10 mouse cellular contexts compared by ENCODE assay signal in genomic region chr3:145951287-145952165, GRCm38 (mm10). TPM values are rescaled to one million over a fixed set of nuclear protein-coding genes. Genes with fewer than 3 reads are reported as not detected.
DNase-seq lines count a peak whose midpoint lies in the region; ATAC-seq and TF ChIP-seq lines count a peak whose summit lies in the region.
"Had no signal": no experiment of that assay in that cellular context is flagged by ENCODE, and none has a peak within 500 bp of the region (broad histone marks: within the 10 kb centered on the region; RNA-seq: fewer than 3 reads in every experiment).

No protein-coding gene starts in this region.

- DNase-seq in neural tube, embryonic 10.5 days (ENCODE audit: extremely low spot score, low spot score), result no peak
- DNase-seq in heart, postnatal 25 days (ENCODE audit: low spot score), result peak; percentile 60
- DNase-seq in stomach, postnatal 0 days (ENCODE audit: low spot score), result no peak
- DNase-seq in right cerebral cortex, postnatal 4 days, result no peak
- no peak for DNase-seq in layer of hippocampus, adult 11-12 months (ENCODE audit: low spot score)
- DNase-seq: layer of hippocampus, postnatal 36 days had no signal

- no peak overlapping the region for H3K9ac ChIP-seq in neural tube, embryonic 14.5 days (replicated peaks; ENCODE audit: low read depth, low read length)
- no peak overlapping the region for H3K9ac ChIP-seq in stomach, postnatal 0 days (ENCODE audit: low read length)
- H3K9ac ChIP-seq in intestine, embryonic 16.5 days (ENCODE audit: low read depth, low read length), result no peak overlapping the region

- no peaks in the 10 kb centered on the region for H3K36me3 ChIP-seq in neural tube, embryonic 14.5 days (ENCODE audit: control insufficient read depth, insufficient read depth, low read length)
- no peaks in the 10 kb centered on the region for H3K36me3 ChIP-seq in stomach, postnatal 0 days (ENCODE audit: control insufficient read depth, insufficient read depth, low read length)
- no peaks in the 10 kb centered on the region for H3K36me3 ChIP-seq in intestine, embryonic 16.5 days (ENCODE audit: control insufficient read depth, insufficient read depth, low read length)
- H3K36me3 ChIP-seq: embryonic facial prominence, embryonic 10.5 days had no signal

- ATAC-seq in neural tube, embryonic 14.5 days (ENCODE audit: low read depth), result 0 out of 2 replicates have a peak, but pooled peaks have one; percentile 8
- ATAC-seq in stomach, postnatal 0 days (ENCODE audit: low FRiP score, low TSS enrichment), result peak; percentile 44; the same call in 1 of the 2 replicates
- no peak for ATAC-seq in intestine, embryonic 16.5 days

- H3K27me3 ChIP-seq in neural tube, embryonic 14.5 days (ENCODE audit: control insufficient read depth, insufficient read depth, low read length), result no peaks in the 10 kb centered on the region
- H3K27me3 ChIP-seq in stomach, postnatal 0 days (ENCODE audit: control insufficient read depth, insufficient read depth, low read length), result no peaks in the 10 kb centered on the region
- no peaks in the 10 kb centered on the region for H3K27me3 ChIP-seq in intestine, embryonic 16.5 days (replicated peaks; ENCODE audit: control insufficient read depth, insufficient read depth, low read length)

- H3K9me3 ChIP-seq in neural tube, embryonic 14.5 days (ENCODE audit: control insufficient read depth, low read length), result no peaks in the 10 kb centered on the region
- H3K9me3 ChIP-seq in stomach, postnatal 0 days (ENCODE audit: control insufficient read depth, low read length), result no peaks in the 10 kb centered on the region
- H3K9me3 ChIP-seq in intestine, embryonic 16.5 days (ENCODE audit: control insufficient read depth, low read length), result no peaks in the 10 kb centered on the region
- H3K9me3 ChIP-seq: embryonic facial prominence, embryonic 10.5 days had no signal

- no peak overlapping the region for H3K4me3 ChIP-seq in neural tube, embryonic 14.5 days (ENCODE audit: low read depth, low read length)
- no peak overlapping the region for H3K4me3 ChIP-seq in brown adipose tissue, adult 24 weeks (ENCODE audit: insufficient read depth, low read depth, low read length)
- H3K4me3 ChIP-seq in stomach, postnatal 0 days (ENCODE audit: low read depth, low read length), result no peak overlapping the region
- no peak overlapping the region for H3K4me3 ChIP-seq in intestine, embryonic 16.5 days (ENCODE audit: low read length)

- no peak overlapping the region for H3K27ac ChIP-seq in neural tube, embryonic 14.5 days (ENCODE audit: low read depth, low read length)
- H3K27ac ChIP-seq in brown adipose tissue, adult 24 weeks (replicated peaks; ENCODE audit: low read depth, low read length), result peak overlapping the region; percentile 37; the same call in 1 of the 2 replicates
- H3K27ac ChIP-seq in stomach, postnatal 0 days (replicated peaks), result no peak overlapping the region
- no peak overlapping the region for H3K27ac ChIP-seq in intestine, embryonic 16.5 days (ENCODE audit: low read length)
- H3K27ac ChIP-seq: embryonic facial prominence, embryonic 10.5 days had no signal

- H3K4me2 ChIP-seq in neural tube, embryonic 14.5 days (ENCODE audit: low read depth, low read length), result no peak overlapping the region
- H3K4me2 ChIP-seq in stomach, postnatal 0 days (replicated peaks; ENCODE audit: low read depth), result no peak overlapping the region
- no peak overlapping the region for H3K4me2 ChIP-seq in intestine, embryonic 16.5 days (ENCODE audit: low read depth, low read length)

- 72% methylated on average over 17 of the region's 17 CpGs for WGBS in neural tube, embryonic 14.5 days
- WGBS in stomach, postnatal 0 days, result 78% methylated on average over 17 of the region's 17 CpGs
- 76% methylated on average over 17 of the region's 17 CpGs for WGBS in intestine, embryonic 16.5 days

- intact Hi-C loops in heart, postnatal 25 days (cut with DNase I), result loop anchor here (5.0 kb wide), 2 partner anchors 36 to 101 kb away; partner anchors contain the start of gene Syde2

- no peaks in the 10 kb centered on the region for H3K4me1 ChIP-seq in neural tube, embryonic 14.5 days (ENCODE audit: control insufficient read depth, insufficient read depth, low read length)
- H3K4me1 ChIP-seq in brown adipose tissue, adult 24 weeks (ENCODE audit: control insufficient read depth, insufficient read depth, insufficient read length, low read length), result no peaks in the 10 kb centered on the region
- H3K4me1 ChIP-seq in stomach, postnatal 0 days (replicated peaks; ENCODE audit: control insufficient read depth, insufficient read depth), result no peaks in the 10 kb centered on the region
- H3K4me1 ChIP-seq in intestine, embryonic 16.5 days (ENCODE audit: control insufficient read depth, insufficient read depth, low read length), result 0 out of 2 replicates have a peak, but pooled peaks cover 3% of the 10 kb centered on the region

- TF ChIP-seq CTCF in stomach, postnatal 0 days (IDR thresholded peaks at IDR 0.05; ENCODE audit: low read depth), result no peak

- TF ChIP-seq EP300 in stomach, postnatal 0 days (optimal IDR thresholded peaks at IDR 0.05), result no peak

RNA-seq across cellular contexts. Expression of gene 2410004B18Rik, which starts 13.7 kb away (rescaled TPM):
- 78.1 and 80.3 TPM in 2 replicates for polyA plus RNA-seq in neural tube, embryonic 14.5 days (2014; fragmentation: Nextera tagmentation; extraction: Ambion mirVana)
- polyA plus RNA-seq in brown adipose tissue, adult 24 weeks (2012; ENCODE audit: insufficient read depth, insufficient read length, missing spikeins), result 18.1 and 19.4 TPM in 2 replicates
- 10 to 100 TPM; 16.8 to 18.1 TPM for total RNA-seq in heart, postnatal 25 days (2021)
- 33.1 and 36.4 TPM in 2 replicates for polyA plus RNA-seq in stomach, postnatal 0 days (2015; fragmentation: Nextera tagmentation; extraction: Ambion mirVana)
- polyA plus RNA-seq in intestine, embryonic 16.5 days (2015; fragmentation: Nextera tagmentation; extraction: Ambion mirVana), result 38.5 and 42.0 TPM in 2 replicates

RNA-seq across cellular contexts. Expression of gene Bcl10, which starts 28.9 kb away (rescaled TPM):
- polyA plus RNA-seq in neural tube, embryonic 14.5 days (2014; fragmentation: Nextera tagmentation; extraction: Ambion mirVana), result 34.5 and 40.9 TPM in 2 replicates
- polyA plus RNA-seq in brown adipose tissue, adult 24 weeks (2012; ENCODE audit: insufficient read depth, insufficient read length, missing spikeins), result 14.5 and 17.8 TPM in 2 replicates
- 10 to 100 TPM; 18.1 to 20.4 TPM for total RNA-seq in heart, postnatal 25 days (2021)
- polyA plus RNA-seq in stomach, postnatal 0 days (2015; fragmentation: Nextera tagmentation; extraction: Ambion mirVana), result 43.5 and 46.1 TPM in 2 replicates
- 47.2 and 51.7 TPM in 2 replicates for polyA plus RNA-seq in intestine, embryonic 16.5 days (2015; fragmentation: Nextera tagmentation; extraction: Ambion mirVana)

RNA-seq across cellular contexts. Expression of gene Syde2, which starts 36.1 kb away (rescaled TPM):
- 0.62 and 1.1 TPM in 2 replicates for polyA plus RNA-seq in neural tube, embryonic 14.5 days (2014; fragmentation: Nextera tagmentation; extraction: Ambion mirVana)
- polyA plus RNA-seq in brown adipose tissue, adult 24 weeks (2012; ENCODE audit: insufficient read depth, insufficient read length, missing spikeins), result 4.4 and 4.5 TPM in 2 replicates
- 10 to 100 TPM; 18.1 to 21.5 TPM for total RNA-seq in heart, postnatal 25 days (2021)
- 1.4 and 1.6 TPM in 2 replicates for polyA plus RNA-seq in stomach, postnatal 0 days (2015; fragmentation: Nextera tagmentation; extraction: Ambion mirVana)
- polyA plus RNA-seq in intestine, embryonic 16.5 days (2015; fragmentation: Nextera tagmentation; extraction: Ambion mirVana), result 1.2 and 1.4 TPM in 2 replicates
